Mouse (Mus musculus) ES-Bruce4 (cell line): Measurements from ENCODE around the gene Herpud2. TPM values are rescaled to one million over a fixed set of nuclear protein-coding genes. Genes with fewer than 3 reads are reported as not detected.

Source experiments
- H3K27ac ChIP-seq: 2 replicates; pipeline ENCODE4 v1.5.1; 2012; ENCODE audit warnings: low read length, inconsistent platforms; ENCODE audit not compliant: insufficient read depth
- H3K27me3 ChIP-seq: 2 replicates; pipeline ENCODE4 v1.6.1; 2012; ENCODE audit warnings: mild to moderate bottlenecking, low read length, inconsistent platforms; ENCODE audit not compliant: control insufficient read depth, poor library complexity, insufficient read depth, severe bottlenecking
- H3K36me3 ChIP-seq: 2 replicates; pipeline ENCODE4 v1.6.1; 2012; ENCODE audit warnings: inconsistent platforms, mild to moderate bottlenecking, low read length, moderate library complexity; ENCODE audit not compliant: control insufficient read depth, poor library complexity, insufficient read depth, severe bottlenecking
- H3K4me1 ChIP-seq: one replicate; pipeline ENCODE4 v1.8.1; 2011; ENCODE audit warnings: low read length; ENCODE audit not compliant: control insufficient read depth, insufficient read depth
- H3K4me3 ChIP-seq: 2 replicates; pipeline ENCODE4 v1.5.1; 2011; ENCODE audit warnings: low read depth, mild to moderate bottlenecking, low read length
- H3K9ac ChIP-seq: 2 replicates; pipeline ENCODE4 v1.6.1; 2012; ENCODE audit warnings: low read depth, mild to moderate bottlenecking, inconsistent platforms; ENCODE audit not compliant: poor library complexity, severe bottlenecking
- H3K9me3 ChIP-seq: replicated peaks from 2 replicates; pipeline ENCODE4 v1.6.1; 2012; ENCODE audit warnings: mild to moderate bottlenecking, low read length, inconsistent platforms; ENCODE audit not compliant: control insufficient read depth, poor library complexity, insufficient read depth, severe bottlenecking
- CTCF ChIP-seq: IDR thresholded peaks from one replicate; pipeline ENCODE4 v1.8.1; 2011; ENCODE audit warnings: low read depth, low read length
- EP300 ChIP-seq: IDR thresholded peaks from 2 replicates; pipeline ENCODE4 v1.6.1; 2011; ENCODE audit warnings: low read depth, low read length; ENCODE audit not compliant: insufficient read depth
- POLR2A ChIP-seq: IDR thresholded peaks from one replicate; pipeline ENCODE4 v1.8.1; 2011; ENCODE audit warnings: low read length; ENCODE audit not compliant: insufficient read depth
- polyA plus RNA-seq: library from polyadenylated mRNA; stranded (reverse); fragments of >200 nt; gene quantifications from 2 replicates; pipeline ENCODE4 v1.2.4, GENCODE M21; 2011; ENCODE audit warnings: low read depth; ENCODE audit not compliant: missing spikeins, insufficient read depth, insufficient read length

Herpud2 gene
- polyA plus RNA-seq, 1 experiment, result 40.7 TPM

DNA sequence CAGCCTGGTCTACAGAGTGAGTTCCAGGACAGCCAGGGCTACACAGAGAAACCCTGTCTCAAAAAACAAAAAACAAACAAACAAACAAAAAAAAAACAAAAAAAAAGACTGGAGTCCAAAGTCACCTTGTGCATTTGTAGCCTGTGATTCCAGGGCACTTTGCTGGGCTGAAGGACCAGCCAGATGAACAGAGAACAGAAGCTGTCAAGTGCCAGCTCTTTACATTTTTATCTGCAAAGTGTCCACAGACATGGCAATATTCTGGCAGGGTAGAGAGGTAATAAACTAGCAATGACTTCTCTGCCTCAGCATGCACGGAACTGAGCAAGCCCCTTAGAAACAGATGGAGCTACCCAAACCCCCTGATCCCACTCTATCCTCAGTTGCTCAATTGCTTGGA is 75.1 kb downstream of the Herpud2 start:
- no peaks in the 10 kb centered on the region for H3K36me3 ChIP-seq
- no peaks in the 10 kb centered on the region for H3K9me3 ChIP-seq
- H3K4me3 ChIP-seq, result no peak overlapping the region
- H3K27ac ChIP-seq, result no peak overlapping the region
- H3K27me3 ChIP-seq, result no peaks in the 10 kb centered on the region
- TF ChIP-seq EP300 (no peak), POLR2A (no peak), CTCF (no peak)
- no peak overlapping the region for H3K9ac ChIP-seq
- H3K4me1 ChIP-seq, result no peaks in the 10 kb centered on the region

DNA sequence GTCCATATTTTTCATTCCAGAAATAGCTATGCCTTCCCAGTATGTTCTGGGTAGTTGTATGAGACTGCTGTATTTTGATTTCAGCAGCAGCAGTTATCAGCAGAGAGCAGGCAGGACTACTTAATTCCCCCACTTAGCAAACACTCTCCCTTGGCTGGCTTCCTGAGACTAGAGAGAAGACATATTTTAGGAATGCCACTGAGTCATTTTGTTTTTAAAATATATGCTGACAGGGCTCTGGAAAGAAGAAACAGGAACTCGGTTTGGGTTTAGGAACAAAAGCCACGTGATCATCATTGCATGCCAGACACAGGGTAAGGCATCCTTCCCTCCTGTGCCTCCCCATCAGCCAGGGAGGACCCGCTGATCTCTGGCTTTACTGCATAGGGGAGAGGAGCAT is 75.6 kb downstream of the Herpud2 start:
- Histone ChIP-seq H3K27ac (no peak overlapping the region), H3K4me1 (no peaks in the 10 kb centered on the region), H3K36me3 (no peaks in the 10 kb centered on the region), H3K9ac (no peak overlapping the region), H3K27me3 (no peaks in the 10 kb centered on the region), H3K4me3 (no peak overlapping the region), H3K9me3 (no peaks in the 10 kb centered on the region)
- TF ChIP-seq POLR2A, result no peak
- TF ChIP-seq EP300, result no peak
- TF ChIP-seq CTCF, result no peak

DNA sequence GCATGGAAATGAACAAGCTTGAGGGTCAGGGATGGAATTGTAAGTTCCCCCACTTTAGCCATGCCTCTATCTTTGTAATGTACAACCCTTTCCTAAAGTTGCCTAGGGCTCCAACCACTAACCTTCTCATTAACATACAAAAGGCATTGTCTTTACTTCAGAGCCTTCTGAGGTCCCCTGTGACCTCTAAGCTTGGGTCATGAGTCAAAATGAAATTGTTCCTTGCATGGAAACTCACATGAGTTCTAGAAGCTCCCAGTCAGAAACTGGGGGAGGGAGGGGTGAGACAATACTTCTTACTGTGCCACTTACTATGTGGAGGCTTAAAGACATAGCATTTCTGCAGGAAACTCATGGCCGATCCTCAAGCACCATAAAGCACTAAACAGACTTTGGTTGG is 79.0 kb downstream of the Herpud2 start:
- no peak overlapping the region for H3K27ac ChIP-seq
- TF ChIP-seq EP300 (no peak), POLR2A (no peak)
- no peaks in the 10 kb centered on the region for H3K9me3 ChIP-seq
- no peaks in the 10 kb centered on the region for H3K4me1 ChIP-seq
- H3K9ac ChIP-seq, result no peak overlapping the region
- no peaks in the 10 kb centered on the region for H3K36me3 ChIP-seq
- no peak overlapping the region for H3K4me3 ChIP-seq
- H3K27me3 ChIP-seq, result no peaks in the 10 kb centered on the region

DNA sequence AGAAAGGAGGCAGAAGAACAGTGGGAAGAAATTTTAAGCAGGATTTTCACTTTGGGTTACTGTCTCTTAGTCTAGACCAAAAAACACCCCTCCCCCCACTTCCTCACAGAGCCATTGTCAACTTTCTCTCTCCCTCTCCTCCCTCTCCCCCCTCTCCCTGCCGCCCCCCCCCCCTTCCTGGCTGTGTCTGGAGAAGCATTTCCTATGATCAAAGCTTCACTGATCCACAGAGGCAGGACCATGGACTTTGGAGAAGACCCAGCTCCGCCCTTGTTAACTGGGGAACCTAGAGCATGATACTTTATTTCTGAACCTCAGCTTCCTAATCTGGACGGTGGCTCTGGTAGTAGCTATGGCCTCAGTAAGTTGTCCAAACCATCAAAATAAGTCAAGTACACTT is 92.9 kb downstream of the Herpud2 start:
- no peaks in the 10 kb centered on the region for H3K9me3 ChIP-seq
- H3K27me3 ChIP-seq, result no peaks in the 10 kb centered on the region
- no peak overlapping the region for H3K27ac ChIP-seq
- no peaks in the 10 kb centered on the region for H3K4me1 ChIP-seq
- H3K36me3 ChIP-seq, result no peaks in the 10 kb centered on the region
- H3K4me3 ChIP-seq, result no peak overlapping the region
- H3K9ac ChIP-seq, result no peak overlapping the region
- no peak for TF ChIP-seq CTCF
- TF ChIP-seq POLR2A, result no peak
- no peak for TF ChIP-seq EP300

Other genes with a start within 250 kb of the Herpud2 start
- not detected in 2 replicates for gene Gm10181, start 62.4 kb downstream of the Herpud2 start, polyA plus RNA-seq
- 187 and 193 TPM in 2 replicates for gene Sept7, start 100.6 kb upstream of the Herpud2 start, polyA plus RNA-seq